Mouse (Mus musculus) layer of hippocampus, postnatal 36 days (tissue): ENCODE data around the gene B230217C12Rik. TPM values are rescaled to one million over a fixed set of nuclear protein-coding genes. Genes with fewer than 3 reads are reported as not detected.

Experiments
- DNase-seq, 2 experiments: peaks; one replicate each; pipeline ENCODE4 v3.0.0; 2022
- total RNA-seq, 2 experiments: library from RNA; stranded (reverse); gene quantifications; 2 replicates each; pipeline ENCODE4 v1.2.3; 2021

Gene B230217C12Rik
- total RNA-seq, 2 experiments from 2014 or later, result 67.5 to 68.4 TPM

DNA sequence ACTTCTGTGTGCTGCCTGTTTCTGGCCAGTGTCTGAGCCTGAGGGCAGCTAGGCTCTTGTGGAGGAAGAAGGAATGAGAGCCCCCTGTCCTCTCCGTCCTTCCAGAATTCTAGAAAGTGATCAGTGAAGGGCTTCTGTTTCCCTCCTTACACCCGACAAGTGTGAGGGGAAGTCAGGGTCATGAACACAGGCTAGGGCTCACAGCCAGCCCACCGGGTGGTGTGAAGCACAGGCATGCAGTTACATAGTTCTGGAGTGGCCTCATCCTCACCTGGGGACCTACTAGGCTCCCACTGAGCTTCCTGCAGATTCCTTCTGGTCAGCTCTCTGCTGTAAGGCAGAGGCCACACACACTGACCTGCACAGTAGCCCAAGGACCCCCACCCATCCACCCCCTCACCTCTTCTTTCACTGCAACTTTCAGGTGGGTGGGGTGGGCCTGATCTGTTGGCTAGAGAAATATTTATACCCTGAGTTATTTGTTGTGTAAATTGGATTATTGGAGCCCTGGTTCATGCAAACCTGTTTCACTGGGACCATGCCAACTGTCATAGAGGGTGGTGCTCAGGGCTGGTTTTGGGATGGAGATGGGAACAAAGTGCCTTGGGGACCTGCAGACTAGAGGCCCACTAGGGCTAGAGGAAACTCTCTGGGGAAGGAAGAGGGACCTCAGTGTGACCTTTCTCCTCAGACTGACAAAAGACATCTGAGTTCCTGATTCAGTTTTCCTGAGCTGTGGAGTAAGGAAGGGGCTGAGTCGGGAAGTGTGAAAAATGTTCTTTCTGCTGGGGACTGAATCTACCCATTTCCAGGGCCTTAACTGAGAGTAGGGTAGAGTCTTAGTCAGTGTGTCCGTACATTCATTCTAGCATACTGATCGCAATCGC, 31.1 kb upstream of the B230217C12Rik start:
- DNase-seq, result no peak

DNA sequence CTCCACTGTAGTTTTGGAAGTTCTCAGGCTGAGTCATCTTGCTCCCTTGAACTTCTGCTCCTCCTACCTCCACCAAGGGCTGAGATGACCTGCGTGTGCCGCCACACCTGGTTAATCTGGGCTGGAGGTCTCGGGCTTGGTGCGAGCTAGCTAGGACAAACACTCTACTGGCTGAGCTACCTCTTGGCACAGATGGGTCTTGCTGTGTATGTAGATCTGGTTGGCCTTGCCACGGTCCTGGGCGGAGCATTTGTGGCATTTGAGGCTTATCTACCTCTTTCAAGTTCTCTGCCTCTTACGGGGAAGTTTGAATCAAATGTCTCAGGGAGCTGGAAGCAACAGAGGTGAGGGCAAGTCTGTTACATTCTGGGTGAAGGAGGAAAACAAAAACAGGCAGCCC, 30.2 kb upstream of the B230217C12Rik start:
- no peak for DNase-seq

DNA sequence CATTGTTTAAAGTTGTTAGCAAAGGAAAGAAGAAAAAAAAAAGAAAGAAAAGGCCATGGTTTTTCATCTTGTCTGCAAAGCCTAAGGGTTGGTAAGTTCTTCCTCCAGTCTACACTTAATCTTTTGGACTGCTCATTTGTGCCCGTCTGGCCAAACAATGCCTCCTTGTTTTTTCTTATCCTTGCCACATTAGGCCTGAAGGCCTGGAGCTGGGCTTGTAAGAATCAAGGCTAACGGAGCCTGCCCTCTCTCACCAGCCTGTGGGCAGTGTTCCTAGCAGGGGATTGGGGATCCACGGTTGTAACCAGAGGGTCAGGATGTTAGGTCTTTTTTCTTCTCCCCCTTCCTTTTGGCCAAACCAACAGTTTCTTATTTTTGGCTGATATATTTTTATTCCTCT, 29.6 kb upstream of the B230217C12Rik start:
- no peak for DNase-seq

DNA sequence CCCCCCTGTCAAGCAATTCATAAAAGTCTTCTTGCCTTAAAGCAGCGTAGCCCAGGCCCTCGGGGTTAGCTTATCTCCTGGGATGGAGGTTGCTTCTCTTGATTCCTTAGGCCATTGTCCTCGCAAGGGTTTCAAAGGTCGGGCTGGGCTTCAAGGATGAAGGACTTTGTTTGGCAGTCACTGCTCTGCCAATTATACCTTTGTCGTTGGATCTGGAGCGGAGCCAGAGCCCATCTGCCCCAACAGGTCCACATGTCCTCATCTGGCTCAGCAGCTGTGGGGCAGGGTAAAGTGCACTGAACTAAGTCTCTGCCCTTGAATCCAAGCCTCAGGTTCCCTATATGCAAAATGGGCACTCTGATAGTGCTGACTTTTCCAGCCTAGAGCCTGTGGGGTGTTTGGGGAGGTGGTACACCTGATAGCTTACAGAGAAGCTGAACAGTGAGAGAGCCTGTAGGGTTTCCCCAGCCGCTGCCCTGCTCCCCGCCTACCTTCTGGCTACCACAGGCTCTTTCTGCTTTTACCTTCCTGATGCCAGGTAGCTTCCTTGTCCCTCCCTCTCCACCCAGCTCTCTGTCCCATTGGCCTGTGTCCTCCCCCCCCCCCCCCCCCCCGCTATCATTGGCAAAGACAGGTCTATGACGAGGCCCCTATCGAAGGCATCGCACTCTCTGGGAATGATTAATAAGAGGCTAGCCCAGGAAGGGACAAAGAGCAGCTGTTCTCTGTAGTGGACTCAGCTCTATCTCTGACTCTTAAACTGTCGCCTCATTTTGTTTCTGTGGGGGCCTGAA, 28.8 kb upstream of the B230217C12Rik start:
- no peak for DNase-seq

DNA sequence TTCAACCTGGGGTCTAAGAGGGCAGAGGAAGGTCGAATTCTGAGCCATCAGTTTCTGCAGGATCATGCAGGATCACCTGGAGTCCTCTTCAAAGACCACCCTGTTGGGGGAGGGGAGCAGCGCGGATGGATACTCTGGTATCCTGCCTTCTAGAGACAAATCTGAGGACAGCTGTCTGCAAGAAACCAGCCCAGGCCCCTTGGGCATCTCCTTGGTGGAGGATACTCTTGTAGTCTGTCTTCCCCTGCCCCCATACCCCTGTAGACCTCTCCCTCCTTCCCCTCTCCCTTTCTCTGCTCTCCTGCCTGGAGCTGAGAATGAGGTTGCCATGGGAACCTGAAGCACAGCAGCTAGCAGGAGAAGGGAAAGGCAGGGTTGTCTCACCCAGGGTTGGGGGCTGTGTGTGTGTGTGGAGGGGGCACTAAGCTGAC, 28.1 kb upstream of the B230217C12Rik start:
- no peak for DNase-seq

DNA sequence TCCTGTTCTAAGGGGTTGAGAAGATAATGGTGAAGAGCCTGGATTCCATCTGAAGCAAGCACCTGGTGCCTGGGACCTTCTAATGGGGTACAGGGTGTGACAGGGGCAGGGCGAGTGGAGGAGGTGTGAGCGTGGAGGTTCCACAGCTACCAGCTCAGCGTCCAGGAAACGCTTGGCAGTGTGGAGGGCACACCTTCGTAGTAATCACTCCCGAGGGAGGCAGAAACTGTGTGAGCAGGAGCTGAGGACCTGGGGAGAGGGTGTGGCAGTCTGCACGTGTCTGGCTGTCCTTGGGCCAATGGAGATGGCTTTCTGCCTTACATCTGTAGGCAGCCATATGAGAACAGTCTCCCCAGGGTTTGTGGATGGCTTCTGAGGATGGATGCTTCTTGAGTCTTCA, 27.5 kb upstream of the B230217C12Rik start:
- no peak for DNase-seq

DNA sequence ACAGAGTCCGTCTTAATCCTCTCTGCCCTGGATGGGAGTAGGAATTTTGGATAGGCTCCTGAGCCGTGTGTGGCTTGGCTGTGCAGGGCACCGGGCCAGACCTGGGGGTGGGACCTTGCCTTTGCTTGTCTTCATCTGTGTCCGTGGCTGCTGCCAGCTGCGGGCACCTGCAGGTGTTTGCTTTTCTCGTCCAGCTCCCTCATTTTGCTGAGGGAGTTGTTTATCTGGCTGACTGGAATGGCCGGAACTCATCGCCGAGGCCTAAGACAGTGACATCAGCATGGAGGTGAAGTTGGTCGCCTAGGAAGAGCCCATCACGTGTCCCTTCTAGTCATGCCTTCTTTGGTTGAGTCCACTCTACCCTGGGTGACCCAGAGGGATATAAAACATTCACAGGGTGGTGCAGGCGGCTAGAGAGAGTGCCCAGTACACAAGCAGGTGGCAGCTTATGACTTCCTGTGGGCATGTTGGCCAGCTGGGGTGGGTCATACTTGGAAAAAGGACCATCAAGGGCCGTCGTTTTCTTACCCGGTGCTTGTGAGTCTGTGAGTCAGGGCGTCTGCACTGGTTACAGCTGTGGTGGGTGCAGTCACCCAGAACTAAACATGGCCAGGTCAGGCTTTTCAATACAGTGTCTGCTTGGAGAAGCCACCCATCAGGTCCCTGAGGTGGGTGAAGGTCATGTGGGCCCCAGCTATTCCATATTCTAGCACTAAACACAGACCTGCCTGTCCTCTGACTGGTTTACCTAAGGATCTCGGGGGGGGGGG, 26.6 kb upstream of the B230217C12Rik start:
- no peak for DNase-seq

DNA sequence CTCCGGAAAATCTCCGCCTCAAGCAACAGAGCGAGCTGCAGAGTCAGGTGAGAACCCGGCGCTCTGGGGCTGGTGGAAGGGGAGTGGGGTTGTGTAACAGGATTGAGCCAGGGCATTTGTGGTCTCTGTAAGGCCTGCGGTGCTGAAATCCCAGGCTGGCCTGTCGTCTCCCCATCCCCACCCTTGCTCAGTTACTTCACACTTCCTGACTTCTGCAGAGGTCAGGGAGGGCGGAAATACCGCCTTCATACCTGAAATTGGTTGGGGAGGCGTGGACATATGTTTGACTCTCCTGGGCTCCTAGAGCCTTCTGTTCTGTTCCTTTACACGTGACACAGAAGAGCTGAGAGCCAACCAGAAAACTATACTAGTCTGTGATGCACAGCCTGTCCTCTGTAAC, 24.8 kb upstream of the B230217C12Rik start:
- no peak for DNase-seq

DNA sequence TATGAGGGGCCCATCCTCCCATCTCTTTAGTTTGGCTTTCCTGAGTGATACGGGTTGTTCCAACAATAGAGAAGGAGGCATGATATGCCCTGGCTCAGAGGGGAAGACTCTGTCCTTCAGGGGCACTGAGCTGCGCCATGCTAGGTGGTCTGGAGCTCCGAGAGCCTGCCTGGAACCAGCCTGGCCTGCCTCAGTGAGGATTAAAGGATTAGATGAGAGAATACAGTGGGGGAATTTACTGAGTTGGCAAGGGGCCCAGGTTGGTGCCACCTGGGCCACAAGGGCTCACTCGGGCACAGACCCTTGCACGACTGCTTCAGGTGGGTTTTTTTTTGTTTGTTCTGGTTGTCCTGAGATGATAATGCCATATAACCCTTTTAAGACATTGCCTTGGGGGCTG, 24.4 kb upstream of the B230217C12Rik start:
- no peak for DNase-seq

DNA sequence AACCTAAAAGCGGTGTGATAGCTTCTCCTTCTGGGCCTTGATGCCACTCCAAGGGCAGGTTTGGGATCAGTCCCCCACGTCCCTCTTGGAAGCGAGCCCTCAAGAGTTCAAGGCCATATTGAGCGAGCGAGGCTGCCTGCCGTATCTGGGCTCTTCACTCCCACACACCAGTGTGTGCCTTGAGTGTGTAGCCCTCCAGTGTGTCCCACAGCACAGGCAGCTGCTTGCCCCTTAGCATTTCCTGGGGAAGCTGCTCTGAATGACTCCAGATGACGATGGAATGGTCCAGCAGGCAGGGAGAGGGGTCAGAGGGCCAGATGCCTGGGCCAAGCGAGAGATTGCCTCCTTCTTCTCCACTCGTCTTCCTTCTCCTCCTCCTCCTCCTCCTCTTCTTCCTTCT, 23.7 kb upstream of the B230217C12Rik start:
- no peak for DNase-seq

DNA sequence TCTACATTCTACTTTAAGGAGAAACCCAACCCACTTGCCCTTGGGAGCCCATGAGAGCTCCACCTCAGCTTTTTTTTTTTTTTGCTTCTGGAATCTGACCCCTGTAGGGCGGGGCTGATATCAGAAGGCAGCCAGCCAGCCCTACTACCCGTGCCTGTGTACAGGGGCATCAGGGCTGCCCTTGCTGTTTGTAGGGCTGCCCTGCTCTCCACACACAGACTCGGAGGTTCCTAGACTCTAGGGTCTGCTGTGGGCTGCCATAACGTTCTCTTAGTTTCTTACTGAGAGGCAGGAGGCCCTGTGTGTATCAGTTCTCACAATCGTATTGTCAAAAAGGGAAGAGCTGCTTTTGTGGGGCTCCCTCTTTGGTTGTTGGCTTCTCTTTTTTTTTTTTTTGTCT, 23.2 kb upstream of the B230217C12Rik start:
- DNase-seq, result no peak

DNA sequence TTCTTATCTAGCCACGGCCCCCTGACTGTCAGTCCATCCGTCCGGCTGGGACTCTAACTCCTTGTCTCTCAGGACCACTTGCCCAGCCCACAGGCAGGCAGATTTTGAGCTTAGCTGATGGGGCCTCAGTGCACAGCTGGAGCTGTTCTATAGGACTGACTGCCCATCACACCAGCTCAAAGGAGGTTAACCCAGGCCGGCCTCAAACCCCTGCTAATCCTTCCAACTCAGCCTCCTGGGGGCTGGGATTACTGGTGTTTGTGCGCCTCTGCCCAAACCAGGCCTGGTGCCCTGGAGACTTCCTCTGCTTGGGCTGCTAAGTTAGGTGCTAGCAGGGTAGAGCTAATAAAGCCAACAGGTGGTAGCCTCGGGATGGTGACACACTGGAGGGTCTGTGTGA, 22.6 kb upstream of the B230217C12Rik start:
- DNase-seq, result no peak

DNA sequence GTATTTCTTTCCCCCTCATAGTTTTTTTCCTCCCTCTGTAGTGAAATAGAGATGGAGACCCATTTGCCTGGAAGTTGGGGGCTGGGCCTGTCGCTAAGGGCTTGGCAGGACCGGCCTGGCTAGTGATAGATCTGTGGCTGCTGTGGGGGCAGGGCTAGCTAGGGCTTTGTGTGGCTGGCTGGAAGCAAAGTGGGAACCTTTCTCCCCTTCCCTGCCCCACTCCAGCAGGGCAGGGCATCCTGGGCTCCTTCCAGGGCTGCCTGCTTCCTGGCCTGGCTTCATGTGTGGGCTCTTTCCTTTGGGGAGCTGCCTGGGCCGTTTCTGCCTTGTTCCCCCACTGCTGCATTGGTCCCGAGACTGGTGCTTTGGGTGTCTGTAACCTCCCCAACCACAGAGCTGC, 22.0 kb upstream of the B230217C12Rik start:
- DNase-seq, result no peak

DNA sequence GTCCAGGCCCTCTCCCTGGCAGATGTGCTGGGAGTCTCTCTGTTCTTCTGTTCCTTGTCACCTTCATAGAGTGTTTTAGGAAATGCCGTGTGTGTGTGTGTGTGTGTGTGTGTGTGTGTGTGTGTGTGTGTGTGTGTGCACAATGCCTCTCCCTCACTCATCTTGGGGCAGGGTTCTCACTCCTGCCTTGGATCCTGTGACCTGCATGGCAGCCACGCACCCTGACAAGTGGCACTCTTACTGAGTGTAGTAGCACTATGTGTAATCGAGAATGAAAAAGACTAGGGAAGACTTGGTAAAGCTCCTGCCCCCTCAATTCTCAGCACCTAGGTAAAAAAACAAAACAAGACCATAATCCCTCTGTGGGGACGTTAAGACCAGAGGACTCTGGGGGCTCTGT, 21.5 kb upstream of the B230217C12Rik start:
- DNase-seq, result no peak

DNA sequence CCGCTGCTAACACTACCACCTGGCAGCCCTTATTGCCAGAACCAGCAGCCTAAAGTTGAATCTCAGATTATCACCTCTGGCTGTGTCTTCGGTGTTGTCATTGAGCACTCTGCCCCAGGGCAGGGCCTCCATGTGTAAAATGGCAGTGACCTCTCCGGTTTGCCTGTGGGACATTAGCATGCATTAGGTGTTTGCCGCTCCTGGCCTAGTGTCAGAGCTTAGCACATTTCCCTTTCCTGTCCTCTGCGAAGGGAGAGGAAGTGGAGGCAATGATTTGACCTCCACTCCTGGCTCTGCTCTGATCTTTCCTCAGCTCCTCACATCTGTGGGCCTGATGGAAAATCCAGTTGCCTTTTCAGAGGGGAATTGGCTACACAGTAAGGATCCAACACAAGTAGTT, 20.7 kb upstream of the B230217C12Rik start:
- no peak for DNase-seq

DNA sequence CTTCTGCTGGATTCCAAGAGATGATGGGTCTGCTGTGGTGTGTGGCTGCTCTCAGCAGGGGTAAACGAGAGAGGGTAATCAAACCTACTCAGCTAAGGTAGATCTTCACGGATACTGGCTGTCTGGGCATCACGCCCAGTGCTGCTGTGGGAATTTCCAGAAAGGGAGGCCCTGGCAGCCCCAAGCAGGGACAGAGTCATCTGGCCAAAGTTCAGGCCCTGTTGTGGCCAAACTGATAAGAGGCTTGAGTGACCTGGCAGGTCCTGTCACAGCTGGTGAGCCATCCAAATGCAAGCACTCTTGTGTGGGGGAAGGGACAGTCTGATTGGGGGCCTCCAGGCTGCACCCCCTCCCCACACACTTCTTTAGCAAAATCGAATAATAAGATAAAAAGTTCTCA, 19.7 kb upstream of the B230217C12Rik start:
- no peak for DNase-seq

DNA sequence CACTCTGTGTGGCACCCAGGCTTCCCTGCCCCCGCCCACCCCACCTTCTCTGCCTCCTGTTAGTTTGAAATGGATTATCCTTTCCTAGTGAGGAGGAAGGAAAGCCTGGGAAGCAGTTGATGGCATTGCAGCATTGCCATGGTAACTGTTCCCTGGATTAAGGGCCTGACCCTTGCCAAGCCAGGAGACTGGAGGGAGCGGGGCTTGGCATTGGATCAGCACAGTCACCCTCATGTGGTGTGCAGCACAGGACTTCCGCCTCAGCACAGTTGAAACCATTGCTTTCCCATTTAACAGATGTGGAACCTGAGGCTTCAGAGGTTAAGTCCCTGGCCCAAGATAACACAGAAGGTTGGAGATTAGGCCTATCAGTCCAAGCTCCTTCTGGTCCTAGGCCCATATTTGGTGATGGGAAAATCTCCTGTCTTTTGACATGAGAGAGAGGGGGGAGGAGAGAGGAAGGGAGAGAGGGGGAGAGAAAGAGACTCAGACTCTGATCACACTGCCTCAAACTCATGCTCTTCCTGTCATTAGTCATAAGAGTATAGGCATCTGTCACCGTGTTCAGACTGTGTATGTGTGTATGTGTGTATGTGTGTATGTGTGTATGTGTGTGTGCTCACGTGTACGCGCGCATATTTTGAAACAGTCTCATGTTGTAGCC, 19.0 kb upstream of the B230217C12Rik start:
- DNase-seq, result no peak

DNA sequence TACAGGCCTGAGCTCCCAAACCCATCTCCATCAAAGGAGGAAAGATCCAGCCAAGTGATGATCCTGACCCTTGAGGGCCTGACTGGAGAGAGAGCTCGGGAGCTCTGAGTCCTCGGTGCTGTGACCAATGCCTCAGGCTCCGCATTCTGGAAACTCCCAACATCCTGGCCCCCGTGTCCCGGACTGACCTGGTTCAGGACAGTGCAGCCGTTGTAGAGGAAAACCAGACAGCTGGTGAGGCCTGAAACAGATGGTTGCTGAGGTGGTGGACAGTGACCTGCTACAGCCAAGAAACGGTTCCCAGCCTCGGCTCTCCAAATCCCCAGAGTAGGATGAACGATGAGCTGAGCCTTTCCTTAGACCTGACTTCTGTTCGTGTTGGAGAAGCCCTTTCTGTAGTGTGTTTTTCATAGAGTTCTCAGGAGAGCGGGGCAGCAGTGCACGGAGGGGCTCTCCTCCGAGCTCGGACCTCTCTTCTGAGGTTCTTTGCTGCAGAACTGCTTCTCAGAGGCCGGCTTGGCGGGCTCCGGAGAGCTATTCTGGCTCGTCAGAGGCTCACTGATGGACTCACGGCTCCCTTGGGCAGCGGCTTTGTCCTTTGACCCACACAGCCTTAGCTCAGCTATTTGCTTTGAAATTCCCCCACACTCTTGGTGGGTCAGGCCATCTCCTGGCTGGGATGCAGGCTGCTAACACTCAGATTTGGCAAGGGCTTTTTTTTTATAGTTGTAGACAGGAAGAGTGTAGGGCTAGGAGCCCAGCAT, 17.6 kb upstream of the B230217C12Rik start:
- DNase-seq, result no peak

DNA sequence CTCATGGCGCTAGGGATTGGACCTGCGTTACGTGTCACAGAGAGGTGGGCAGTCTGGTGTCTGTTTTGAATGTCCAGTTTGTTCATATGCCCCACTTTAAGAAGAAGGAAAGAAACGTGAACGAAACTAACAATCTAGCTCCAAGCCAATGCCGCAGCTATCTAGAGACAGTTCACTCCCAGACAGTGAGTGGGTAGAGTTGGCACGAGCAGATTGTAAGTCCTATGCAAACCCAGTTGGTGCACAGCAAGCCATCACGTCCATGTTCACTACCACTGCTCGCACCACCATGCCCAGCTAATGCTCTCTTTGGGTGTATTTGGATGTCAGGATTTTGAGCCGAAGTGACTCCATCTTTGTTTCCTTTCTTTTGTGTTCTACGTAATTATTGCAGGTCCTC, 16.4 kb upstream of the B230217C12Rik start:
- no peak for DNase-seq

DNA sequence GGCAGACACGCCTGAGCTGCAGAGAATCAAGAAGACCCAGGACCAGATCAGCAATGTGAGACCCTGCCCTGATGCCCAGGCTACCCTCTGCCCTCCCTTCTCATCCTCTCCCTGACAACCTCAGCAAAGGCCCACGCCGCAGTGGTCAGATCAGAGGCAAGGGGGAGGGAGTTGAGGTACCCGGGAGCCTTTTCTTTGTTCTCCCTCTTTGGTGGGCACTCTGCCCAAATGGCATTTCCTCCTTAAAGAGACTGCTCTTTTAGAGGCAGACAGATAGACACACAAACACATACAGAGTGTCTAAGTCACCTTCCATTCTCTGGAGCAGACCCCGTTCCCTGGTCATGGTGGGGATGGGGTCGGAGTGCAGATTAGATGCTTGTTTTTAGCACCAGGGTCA, 15.7 kb upstream of the B230217C12Rik start:
- no peak for DNase-seq

DNA sequence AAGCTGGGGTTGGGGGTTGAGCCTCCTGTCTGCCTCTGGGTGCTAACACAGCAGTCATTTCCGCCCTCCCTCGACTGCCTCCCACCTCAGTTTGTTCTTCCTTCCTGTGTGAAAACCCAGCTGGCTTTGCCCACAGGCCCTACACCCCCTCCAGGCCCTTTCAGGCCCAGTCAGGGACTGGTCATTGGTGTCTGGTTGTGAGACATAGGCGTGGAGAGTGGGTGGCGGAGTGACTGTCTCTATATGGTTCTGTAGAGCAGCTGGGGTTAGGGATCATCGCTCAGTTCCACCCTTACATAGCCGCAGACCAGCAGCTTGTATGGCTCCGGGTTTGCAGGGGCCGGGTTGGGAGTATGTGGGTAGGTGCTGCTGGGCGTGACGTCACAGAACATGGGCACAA, 15.3 kb upstream of the B230217C12Rik start:
- DNase-seq, result no peak

DNA sequence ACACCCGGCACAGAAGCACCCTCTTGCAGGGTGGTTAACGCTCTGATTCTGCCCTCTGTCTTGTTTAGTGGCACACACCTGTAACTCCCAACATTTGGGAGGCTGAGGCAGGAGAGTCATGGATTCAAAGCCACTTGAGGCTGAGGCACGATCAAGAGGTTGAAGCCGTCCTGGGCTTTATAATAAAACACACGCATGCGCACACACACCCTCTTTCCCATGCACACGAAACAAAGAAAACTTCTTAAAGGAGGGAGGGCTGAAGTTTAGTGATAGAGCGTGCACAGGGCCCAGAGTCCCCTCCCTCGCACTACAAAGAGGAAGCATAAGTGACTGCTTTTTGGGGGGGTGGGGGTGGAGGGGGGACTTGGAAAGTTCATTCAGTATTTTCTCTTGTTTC, 14.6 kb upstream of the B230217C12Rik start:
- no peak for DNase-seq
